Mouse (Mus musculus) forelimb bud, embryonic 11.5 days (tissue): ENCODE measurements around the gene Nadk.

ENCODE experiments used
- DNase-seq: peaks from one replicate; pipeline ENCODE4 v3.0.0-alpha.2; 2012; ENCODE audit warnings: low read depth, low spot score

The Nadk gene

GRCm38 (mm10) chr4:155561661-155562442 lies at the start of gene Nadk:
Gene Nadk, plus strand, starts transcription at chr4:155562378.
- DNase-seq = no peak

- DNase-seq = no peak
These were observed 47.4 kb upstream of the Nadk start for GRCm38 (mm10) chr4:155514810-155515209.

- no peak for DNase-seq
These were observed 44.1 kb upstream of the Nadk start for GRCm38 (mm10) chr4:155517948-155518517.

- no peak for DNase-seq
These were observed 39.9 kb upstream of the Nadk start for GRCm38 (mm10) chr4:155522327-155522726.

- DNase-seq = no peak
These were observed 36.4 kb upstream of the Nadk start for GRCm38 (mm10) chr4:155525751-155526150.

- DNase-seq = no peak
These were observed 32.9 kb upstream of the Nadk start for GRCm38 (mm10) chr4:155529294-155529693.

GRCm38 (mm10) chr4:155549993-155550392 lies 12.2 kb upstream of the Nadk start:
- no peak for DNase-seq

- no peak for DNase-seq
These were observed 11.7 kb upstream of the Nadk start for GRCm38 (mm10) chr4:155550446-155550845.

- no peak for DNase-seq
These were observed 11.1 kb upstream of the Nadk start for GRCm38 (mm10) chr4:155551073-155551472.

GRCm38 (mm10) chr4:155552917-155553532 lies 9.2 kb upstream of the Nadk start:
- DNase-seq = no peak

GRCm38 (mm10) chr4:155554880-155555279 lies 7.3 kb upstream of the Nadk start:
- DNase-seq = no peak

- no peak for DNase-seq
These were observed 6.7 kb upstream of the Nadk start for GRCm38 (mm10) chr4:155555464-155555863.

- no peak for DNase-seq
These were observed 2.7 kb upstream of the Nadk start for GRCm38 (mm10) chr4:155559454-155559853.

- DNase-seq = no peak
These were observed 1.2 kb upstream of the Nadk start for GRCm38 (mm10) chr4:155560932-155561331.

- peak; percentile 43 for DNase-seq
These were observed 684 bp downstream of the Nadk start for GRCm38 (mm10) chr4:155562725-155563399.

- peak; percentile 98 for DNase-seq
These were observed 1.4 kb downstream of the Nadk start for GRCm38 (mm10) chr4:155563400-155564231.

GRCm38 (mm10) chr4:155564315-155565069 lies 2.3 kb downstream of the Nadk start:
- DNase-seq = peak; percentile 16

- DNase-seq = no peak
These were observed 4.4 kb downstream of the Nadk start for GRCm38 (mm10) chr4:155566555-155566954.

- DNase-seq = peak; percentile 31
These were observed 6.0 kb downstream of the Nadk start for GRCm38 (mm10) chr4:155568170-155568569.

- DNase-seq = no peak
These were observed 6.6 kb downstream of the Nadk start for GRCm38 (mm10) chr4:155568632-155569370.
